ENCODE assay signal across 11 mouse cellular contexts in the genomic region with DNA sequence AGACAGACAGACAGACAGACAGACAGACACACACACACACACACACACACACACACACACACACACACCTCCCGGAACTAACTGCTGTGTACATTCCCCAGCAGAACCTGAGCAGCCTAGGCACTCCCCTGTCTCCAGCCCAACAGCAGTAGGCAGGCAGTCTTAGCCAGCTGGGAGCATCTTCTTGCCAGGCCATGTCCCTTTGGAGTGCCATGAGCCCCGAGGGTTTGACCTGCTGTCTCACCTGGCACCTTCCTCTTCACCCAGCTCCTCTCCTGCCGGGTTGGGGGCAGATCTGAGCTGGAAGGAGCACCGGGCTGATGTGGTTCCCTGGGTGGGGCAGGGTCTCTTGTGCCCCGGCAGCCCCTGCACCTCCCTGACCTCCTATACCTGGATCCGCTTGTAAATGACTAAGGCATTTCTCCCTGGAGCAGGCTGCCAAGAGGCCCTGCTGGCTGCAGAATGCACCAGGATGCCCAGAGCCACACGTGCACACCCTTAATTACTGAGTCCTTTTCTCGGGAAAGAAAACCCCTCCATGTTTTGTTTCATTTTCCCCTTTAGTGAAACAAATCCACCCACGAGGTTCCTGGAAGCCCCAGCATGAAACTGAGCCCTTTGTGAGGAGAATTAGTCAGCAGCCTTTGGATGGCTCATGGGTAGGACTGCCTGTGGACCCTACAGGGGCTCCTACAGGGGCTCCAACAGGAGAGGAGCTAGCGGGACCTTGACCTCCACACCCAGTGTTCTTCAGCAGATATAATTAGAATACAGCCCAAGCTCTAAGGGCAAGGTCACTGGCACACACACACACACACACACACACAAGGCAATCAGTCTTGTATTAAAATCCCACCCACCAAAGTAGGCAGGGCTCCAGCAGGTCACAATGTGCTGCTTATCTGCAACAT. TPM values are rescaled to one million over a fixed set of nuclear protein-coding genes. Genes with fewer than 3 reads are reported as not detected.
DNase-seq lines count a peak whose midpoint lies in the region; ATAC-seq and TF ChIP-seq lines count a peak whose summit lies in the region.
"Had no signal": no experiment of that assay in that cellular context is flagged by ENCODE, and none has a peak within 500 bp of the region (broad histone marks: within the 10 kb centered on the region; RNA-seq: fewer than 3 reads in every experiment).

No protein-coding gene starts in this region.

- no peak for ATAC-seq in midbrain, embryonic 11.5 days (ENCODE audit: low FRiP score)
- no peak for ATAC-seq in intestine, embryonic 14.5 days (replicated peaks; ENCODE audit: low FRiP score, low TSS enrichment, low read depth)
- ATAC-seq in stomach, embryonic 16.5 days (ENCODE audit: insufficient read depth, low FRiP score): no peak
- ATAC-seq in erythroid progenitor cell, adult 5-6 weeks (replicated peaks; ENCODE audit: low FRiP score, poor library complexity, severe bottlenecking): no peak

- no peak overlapping the region for H3K4me2 ChIP-seq in midbrain, embryonic 11.5 days
- 0 out of 2 replicates have a peak overlapping the region, but pooled peaks have one; percentile 2 for H3K4me2 ChIP-seq in intestine, embryonic 14.5 days (ENCODE audit: low read length)
- no peak overlapping the region for H3K4me2 ChIP-seq in stomach, embryonic 16.5 days (ENCODE audit: low read depth, low read length)
- H3K4me2 ChIP-seq: lung, embryonic 14.5 days had no signal

- no peaks in the 10 kb centered on the region for H3K9me3 ChIP-seq in midbrain, embryonic 10.5 days (replicated peaks)
- H3K9me3 ChIP-seq in midbrain, embryonic 11.5 days (ENCODE audit: control insufficient read depth, low read length): no peaks in the 10 kb centered on the region
- no peaks in the 10 kb centered on the region for H3K9me3 ChIP-seq in intestine, embryonic 14.5 days (ENCODE audit: control insufficient read depth, low read length)
- no peaks in the 10 kb centered on the region for H3K9me3 ChIP-seq in stomach, embryonic 16.5 days (replicated peaks; ENCODE audit: control insufficient read depth, low read length)

- no peak overlapping the region for H3K27ac ChIP-seq in cerebellum, adult 2 months (ENCODE audit: insufficient read depth, low read length)
- H3K27ac ChIP-seq in midbrain, embryonic 10.5 days (replicated peaks): 0 out of 2 replicates have a peak overlapping the region, but pooled peaks have one; percentile 13
- no peak overlapping the region for H3K27ac ChIP-seq in midbrain, embryonic 11.5 days (ENCODE audit: low read depth, low read length)
- no peak overlapping the region for H3K27ac ChIP-seq in intestine, embryonic 14.5 days (ENCODE audit: low read depth)
- H3K27ac ChIP-seq in stomach, embryonic 16.5 days (ENCODE audit: low read length): no peak overlapping the region

- no peak for TF ChIP-seq POLR2A in cerebellum, adult 2 months (IDR thresholded peaks at IDR 0.05; ENCODE audit: borderline replicate concordance, insufficient read depth, low read length)

- no peak for TF ChIP-seq CTCF in cerebellum, adult 2 months (IDR thresholded peaks at IDR 0.05; ENCODE audit: borderline replicate concordance, insufficient read depth, low read depth, low read length)

- H3K27me3 ChIP-seq in cerebellum, adult 2 months (ENCODE audit: control insufficient read depth, insufficient read depth, low read length): no peaks in the 10 kb centered on the region
- H3K27me3 ChIP-seq in midbrain, embryonic 10.5 days (ENCODE audit: low read depth, poor library complexity, severe bottlenecking): peaks cover 61% of the 10 kb centered on the region
- no peaks in the 10 kb centered on the region; the same call in 1 of the 2 replicates for H3K27me3 ChIP-seq in midbrain, embryonic 11.5 days (ENCODE audit: control insufficient read depth, insufficient read depth, low read length)
- H3K27me3 ChIP-seq in intestine, embryonic 14.5 days (replicated peaks; ENCODE audit: control insufficient read depth, insufficient read depth, low read length): no peaks in the 10 kb centered on the region
- H3K27me3 ChIP-seq in stomach, embryonic 16.5 days (ENCODE audit: control insufficient read depth, insufficient read depth, low read length): no peaks in the 10 kb centered on the region

- H3K36me3 ChIP-seq in midbrain, embryonic 10.5 days: no peaks in the 10 kb centered on the region
- H3K36me3 ChIP-seq in midbrain, embryonic 11.5 days (ENCODE audit: control insufficient read depth, insufficient read depth, low read length): no peaks in the 10 kb centered on the region
- H3K36me3 ChIP-seq in intestine, embryonic 14.5 days (ENCODE audit: control insufficient read depth, insufficient read depth, low read length): no peaks in the 10 kb centered on the region
- H3K36me3 ChIP-seq in stomach, embryonic 16.5 days (ENCODE audit: control insufficient read depth, insufficient read depth, low read length): no peaks in the 10 kb centered on the region

- DNase-seq in cerebellum, adult 2 months: peak; percentile 48 to 59
- DNase-seq in cerebellum, adult 11 months: no peak
- no peak for DNase-seq in midbrain, embryonic 10.5 days (ENCODE audit: low spot score)
- DNase-seq in midbrain, embryonic 11.5 days (ENCODE audit: low spot score, missing footprints): no peak
- DNase-seq in intestine, embryonic 14.5 days (ENCODE audit: low spot score): no peak
- DNase-seq in urinary bladder, postnatal 14 days (ENCODE audit: low spot score): no peak
- DNase-seq: adrenal gland, postnatal 36 days; kidney, adult 18-20 months; lung, embryonic 14.5 days had no signal

- H3K4me3 ChIP-seq in cerebellum, adult 2 months (replicated peaks; ENCODE audit: insufficient read depth, low read depth, low read length): no peak overlapping the region
- no peak overlapping the region for H3K4me3 ChIP-seq in midbrain, embryonic 10.5 days
- no peak overlapping the region for H3K4me3 ChIP-seq in midbrain, embryonic 11.5 days (ENCODE audit: low read depth, low read length)
- no peak overlapping the region for H3K4me3 ChIP-seq in intestine, embryonic 14.5 days (ENCODE audit: low read depth, low read length)
- no peak overlapping the region for H3K4me3 ChIP-seq in stomach, embryonic 16.5 days (replicated peaks; ENCODE audit: low read length)

- H3K4me1 ChIP-seq in cerebellum, adult 2 months (ENCODE audit: control insufficient read depth, insufficient read depth, low read length): peaks cover 21% of the 10 kb centered on the region
- H3K4me1 ChIP-seq in midbrain, embryonic 10.5 days: peaks cover 48% of the 10 kb centered on the region
- peaks cover 10% of the 10 kb centered on the region for H3K4me1 ChIP-seq in midbrain, embryonic 11.5 days (ENCODE audit: control insufficient read depth, insufficient read depth, low read length)
- peaks cover 45% of the 10 kb centered on the region for H3K4me1 ChIP-seq in intestine, embryonic 14.5 days (replicated peaks; ENCODE audit: control insufficient read depth, insufficient read depth, low read length)
- peaks cover 43% of the 10 kb centered on the region for H3K4me1 ChIP-seq in stomach, embryonic 16.5 days (ENCODE audit: control insufficient read depth, insufficient read depth, low read length)

- 19% methylated on average over 10 of the region's 10 CpGs for WGBS in cerebellum, adult 2 months
- 62% methylated on average over 10 of the region's 10 CpGs for WGBS in midbrain, embryonic 10.5 days
- WGBS in midbrain, embryonic 11.5 days: 53% methylated on average over 10 of the region's 10 CpGs
- WGBS in intestine, embryonic 14.5 days: 35% methylated on average over 10 of the region's 10 CpGs
- WGBS in stomach, embryonic 16.5 days: 44% methylated on average over 10 of the region's 10 CpGs

- no peak overlapping the region for H3K9ac ChIP-seq in midbrain, embryonic 11.5 days (ENCODE audit: low read length)
- no peak overlapping the region for H3K9ac ChIP-seq in intestine, embryonic 14.5 days (ENCODE audit: low read length)
- H3K9ac ChIP-seq in stomach, embryonic 16.5 days (ENCODE audit: low read length): peak overlapping the region; percentile 28; the same call in 1 of the 2 replicates
- H3K9ac ChIP-seq: lung, embryonic 14.5 days had no signal

RNA-seq across cellular contexts. Expression of a gene that starts 11.8 kb away (rescaled TPM):
- polyA plus RNA-seq in cerebellum, adult 2 months (2012; rRNA removed): 25.3 and 26.3 TPM in 2 replicates
- 8.3 and 8.7 TPM in 2 replicates for polyA plus RNA-seq in midbrain, embryonic 10.5 days (2016; fragmentation: Nextera tagmentation; extraction: Ambion mirVana)
- 6.3 and 7.5 TPM in 2 replicates for polyA plus RNA-seq in midbrain, embryonic 11.5 days (2014; fragmentation: Nextera tagmentation; extraction: Ambion mirVana)
- 17.0 and 19.9 TPM in 2 replicates for polyA plus RNA-seq in intestine, embryonic 14.5 days (2014; fragmentation: Nextera tagmentation; extraction: Ambion mirVana)
- 14.6 and 17.0 TPM in 2 replicates for polyA plus RNA-seq in stomach, embryonic 16.5 days (2015; fragmentation: Nextera tagmentation; extraction: Ambion mirVana)
- 0.72 TPM in 1 of 2 replicates, not detected in the other for total RNA-seq in erythroid progenitor cell, adult 5-6 weeks (2015; ENCODE audit: low replicate concordance)
- total RNA-seq in erythroid progenitor cell, adult 5-6 weeks (2017; ENCODE audit: low replicate concordance): not detected in 2 replicates

Comparison
In these comparisons a context has a peak if more than half of its experiments do, and no peak if none do; other contexts are left out.
1. DNase-seq: peak in cerebellum, adult 2 months (2 of 2); none in cerebellum, adult 11 months (single experiment), midbrain, embryonic 10.5 days (single experiment), midbrain, embryonic 11.5 days (single experiment), intestine, embryonic 14.5 days (single experiment) and urinary bladder, postnatal 14 days (single experiment).